Mouse (Mus musculus): ENCODE measurements around the gene Fbxw11.

DNA sequence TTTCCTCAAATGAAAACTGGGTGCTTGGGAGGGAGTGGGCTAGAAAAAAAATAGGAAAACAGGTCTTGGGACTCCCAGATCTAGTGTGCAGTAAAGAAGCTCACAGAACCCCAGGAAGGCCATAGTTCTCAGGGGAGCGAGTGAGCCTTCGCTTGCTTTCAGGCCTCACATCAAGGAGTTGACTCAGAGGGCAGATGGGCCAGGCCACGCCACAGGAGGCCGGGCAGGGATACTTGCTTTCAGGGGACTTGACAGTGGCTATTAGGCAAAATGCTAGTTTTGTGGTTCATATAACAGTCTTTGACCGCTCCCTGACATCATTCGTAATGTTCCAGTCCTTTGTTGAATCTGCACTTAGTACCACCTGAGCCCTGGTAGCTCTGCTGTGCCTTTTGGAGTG is 18.6 kb upstream of the Fbxw11 start:
- TF ChIP-seq POLR2A (IDR thresholded peaks at IDR 0.05; ENCODE audit: control insufficient read depth, low read depth, low read length): no peak
- no peak for TF ChIP-seq CTCF (IDR thresholded peaks at IDR 0.05; ENCODE audit: control insufficient read depth, insufficient read depth, insufficient replicate concordance, low read depth, low read length)
